26 mouse cellular contexts compared by ENCODE assay signal in the genomic region with DNA sequence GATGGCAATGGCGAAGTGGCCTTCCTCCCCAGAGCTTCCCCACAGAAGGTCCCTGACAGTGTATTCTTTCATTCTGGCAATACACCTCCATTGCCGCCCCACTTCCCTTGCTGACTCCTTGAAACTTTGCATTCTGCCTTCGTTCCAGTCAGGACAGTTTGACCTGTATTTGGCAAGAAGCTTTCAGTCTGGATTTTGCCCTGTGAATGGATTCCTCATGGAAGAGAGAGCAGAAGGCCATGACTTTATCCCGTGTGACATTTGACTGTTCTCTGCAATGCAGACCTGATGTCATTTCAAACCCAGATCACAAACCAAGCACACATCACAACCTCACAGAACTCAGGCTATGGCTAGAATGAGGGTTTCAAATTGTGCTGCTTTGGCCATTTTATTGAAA. TPM values are rescaled to one million over a fixed set of nuclear protein-coding genes. Genes with fewer than 3 reads are reported as not detected.
"Had no signal": no experiment of that assay in that cellular context is flagged by ENCODE, and none has a peak within 500 bp of the region (broad histone marks: within the 10 kb centered on the region; RNA-seq: fewer than 3 reads in every experiment).

No protein-coding gene starts in this region.

- ATAC-seq: forebrain, postnatal 0 days; hindbrain, postnatal 0 days; intestine, embryonic 16.5 days; liver, embryonic 12.5 days had no signal

- H3K27ac ChIP-seq: heart, embryonic 13.5 days; heart, embryonic 15.5 days; hindbrain, embryonic 13.5 days; hindbrain, embryonic 15.5 days; hindbrain, postnatal 0 days; limb, embryonic 13.5 days; limb, embryonic 15.5 days; liver, embryonic 12.5 days; liver, embryonic 14.5 days had no signal

- H3K9ac ChIP-seq: forebrain, postnatal 0 days; heart, embryonic 13.5 days; heart, embryonic 15.5 days; hindbrain, embryonic 13.5 days; hindbrain, embryonic 15.5 days; limb, embryonic 13.5 days; limb, embryonic 15.5 days; liver, embryonic 12.5 days; liver, embryonic 14.5 days had no signal

- H3K4me2 ChIP-seq: heart, embryonic 11.5 days; heart, embryonic 13.5 days; heart, embryonic 15.5 days; hindbrain, embryonic 13.5 days; hindbrain, embryonic 15.5 days; limb, embryonic 13.5 days; limb, embryonic 15.5 days; liver, embryonic 12.5 days had no signal

- H3K27me3 ChIP-seq: heart, embryonic 13.5 days; heart, embryonic 15.5 days; hindbrain, embryonic 13.5 days; hindbrain, embryonic 15.5 days; limb, embryonic 13.5 days; limb, embryonic 15.5 days; liver, embryonic 12.5 days had no signal

- H3K4me1 ChIP-seq: heart, embryonic 13.5 days; heart, embryonic 15.5 days; hindbrain, embryonic 13.5 days; hindbrain, embryonic 15.5 days; limb, embryonic 15.5 days; liver, embryonic 12.5 days had no signal

- H3K4me3 ChIP-seq: heart, embryonic 13.5 days; heart, embryonic 15.5 days; hindbrain, embryonic 13.5 days; hindbrain, embryonic 15.5 days; limb, embryonic 13.5 days; limb, embryonic 15.5 days; liver, embryonic 12.5 days had no signal

- H3K9me3 ChIP-seq: heart, embryonic 13.5 days; heart, embryonic 15.5 days; hindbrain, embryonic 13.5 days; hindbrain, embryonic 15.5 days; limb, embryonic 13.5 days; limb, embryonic 15.5 days; liver, embryonic 12.5 days had no signal

- H3K36me3 ChIP-seq: heart, embryonic 13.5 days; heart, embryonic 15.5 days; hindbrain, embryonic 13.5 days; hindbrain, embryonic 15.5 days; limb, embryonic 13.5 days; limb, embryonic 15.5 days; liver, embryonic 12.5 days had no signal

- DNase-seq: forebrain, postnatal 0 days; gastrocnemius, postnatal 14 days; gastrocnemius, postnatal 36 days; heart, postnatal 14 days; heart, postnatal 36 days; kidney, adult 18-20 months; kidney, postnatal 14 days; layer of hippocampus, adult 9-11 months; layer of hippocampus, postnatal 36 days; left cerebral cortex, postnatal 4 days had no signal

RNA-seq across cellular contexts. Expression of a gene that starts 55.9 kb away (rescaled TPM):
- total RNA-seq: gastrocnemius, adult 8-10 months; gastrocnemius, postnatal 14 days; gastrocnemius, postnatal 36 days; layer of hippocampus, adult 18-20 months; layer of hippocampus, postnatal 36 days; left cerebral cortex, adult 18-20 months; left cerebral cortex, adult 8-10 months; left cerebral cortex, postnatal 25 days; left cerebral cortex, postnatal 4 days had no signal
- polyA plus RNA-seq: forebrain, postnatal 0 days had no signal
